Mouse (Mus musculus) embryonic facial prominence, embryonic 14.5 days (tissue): Measurements from ENCODE around the gene P4htm. TPM values are rescaled to one million over a fixed set of nuclear protein-coding genes. Genes with fewer than 3 reads are reported as not detected.
A peak's percentile ranks its signal among the peaks of the same experiment; 100 is the strongest.

Source experiments
- ATAC-seq: fragments of 200-750 bp; cut with Nextera tagmentation; 2 replicates; pipeline ENCODE4 v1.8.0; 2017; ENCODE audit warnings: low read depth, moderate number of reproducible peaks, moderate TSS enrichment
- DNase-seq: peaks from one replicate; pipeline ENCODE4 v3.0.0-alpha.2; 2015; ENCODE audit warnings: low spot score
- H3K27ac ChIP-seq: fragments of 300-500 bp; sonication (generic); replicated peaks from 2 replicates; pipeline ENCODE4 v1.5.1; 2014; ENCODE audit warnings: low read depth, mild to moderate bottlenecking, low read length, moderate library complexity
- H3K27me3 ChIP-seq: fragments of 300-500 bp; sonication (generic); replicated peaks from 2 replicates; pipeline ENCODE4 v1.6.1; 2014; ENCODE audit warnings: low read length; ENCODE audit not compliant: control insufficient read depth, insufficient read depth
- H3K36me3 ChIP-seq: fragments of 300-500 bp; sonication (generic); 2 replicates; pipeline ENCODE4 v1.6.1; 2014; ENCODE audit warnings: low read length, mixed read lengths; ENCODE audit not compliant: control insufficient read depth, insufficient read depth
- H3K4me1 ChIP-seq: fragments of 300-500 bp; sonication (generic); 2 replicates; pipeline ENCODE4 v1.6.1; 2014; ENCODE audit warnings: antibody characterized with exemption, low read length; ENCODE audit not compliant: control insufficient read depth, insufficient read depth
- H3K4me2 ChIP-seq: fragments of 300-500 bp; sonication (generic); 2 replicates; pipeline ENCODE4 v1.6.1; 2014; ENCODE audit warnings: low read depth, mild to moderate bottlenecking, low read length, moderate library complexity, mixed read lengths
- H3K4me3 ChIP-seq: fragments of 300-500 bp; sonication (generic); 2 replicates; pipeline ENCODE4 v1.5.1; 2014; ENCODE audit warnings: low read depth, mild to moderate bottlenecking, low read length
- H3K9ac ChIP-seq: fragments of 300-500 bp; sonication (generic); 2 replicates; pipeline ENCODE4 v1.6.1; 2014; ENCODE audit warnings: low read depth, mild to moderate bottlenecking, low read length, moderate library complexity, mixed read lengths
- H3K9me3 ChIP-seq: fragments of 300-500 bp; sonication (generic); 2 replicates; pipeline ENCODE4 v1.6.1; 2016; ENCODE audit warnings: low read length; ENCODE audit not compliant: control insufficient read depth
- WGBS: fragments of 180-500 bp; shearing (Covaris S2); extraction: QIAGEN DNeasy Blood & Tissue Kit; methylation state at CpG from one replicate; pipeline ENCODE4 v1.1.7; 2014; 5-methylcytosine and 5-hydroxymethylcytosine counted together
- polyA plus RNA-seq: library from polyadenylated mRNA; unstranded; fragments of >200 nt; fragmentation: Nextera tagmentation; extraction: Ambion mirVana; gene quantifications from 2 replicates; pipeline ENCODE4 v1.2.1, GENCODE M21; 2014

P4htm gene
- polyA plus RNA-seq, 1 experiment from 2014 or later: 7.4 TPM

DNA sequence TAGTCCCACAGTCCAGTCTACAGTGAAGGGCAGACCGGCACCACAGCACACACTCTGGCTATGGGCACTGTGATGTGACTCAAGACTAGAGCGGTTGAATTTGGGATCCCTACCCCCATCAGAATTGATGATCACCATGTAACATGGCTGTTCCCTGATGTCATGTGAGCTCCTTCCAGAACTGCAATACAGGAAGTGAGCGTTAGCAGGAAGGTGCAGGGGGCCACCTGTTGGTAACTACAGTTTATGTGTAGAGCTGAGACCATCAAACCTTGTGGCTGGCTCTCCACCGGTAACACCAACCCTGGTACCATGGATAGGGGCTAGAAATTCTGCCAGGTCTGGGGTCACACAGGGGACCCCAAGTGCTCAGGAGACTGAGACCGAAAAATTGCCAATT lies 8.2 kb downstream of the P4htm start:
- H3K27me3 ChIP-seq: no peaks in the 10 kb centered on the region
- 68% methylated on average over 5 of the region's 5 CpGs for WGBS
- no peak overlapping the region for H3K4me3 ChIP-seq
- peaks cover 11% of the 10 kb centered on the region for H3K4me1 ChIP-seq
- no peaks in the 10 kb centered on the region for H3K9me3 ChIP-seq
- H3K36me3 ChIP-seq: no peaks in the 10 kb centered on the region
- no peak overlapping the region for H3K27ac ChIP-seq
- H3K9ac ChIP-seq: no peak overlapping the region
- ATAC-seq (no peak), DNase-seq (peak; percentile 23)
- H3K4me2 ChIP-seq: no peak overlapping the region

DNA sequence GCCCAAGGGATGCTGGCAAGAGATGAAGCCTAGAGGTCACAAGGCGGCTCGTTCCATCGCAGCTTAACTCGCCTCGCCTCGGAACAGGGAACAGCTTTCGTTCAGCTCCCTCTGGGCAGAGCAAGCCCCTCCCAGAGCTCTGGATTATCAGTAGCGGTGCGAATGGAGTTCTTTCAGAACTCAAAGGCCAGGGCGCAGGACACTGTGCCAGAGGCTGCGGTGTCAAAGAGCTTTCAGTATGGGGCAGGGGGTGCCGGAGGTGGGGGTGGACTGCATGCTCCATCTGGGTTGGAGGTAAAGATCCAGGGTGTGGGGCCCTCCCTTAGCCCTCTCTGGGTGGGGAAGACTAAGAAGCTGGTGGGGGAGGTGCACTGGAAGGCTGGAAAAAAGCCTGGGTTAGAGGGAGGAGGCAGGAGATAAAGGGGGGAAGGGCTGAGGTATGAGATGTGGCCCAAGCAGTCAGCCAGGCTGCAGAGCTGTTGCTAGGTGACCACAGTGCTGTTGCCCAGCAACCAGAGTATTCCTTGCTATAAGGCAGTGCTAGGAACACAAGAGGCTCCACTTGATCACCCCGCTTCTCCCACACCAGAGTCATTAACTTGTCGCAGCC lies 9.8 kb downstream of the P4htm start:
- H3K4me2 ChIP-seq: peak overlapping the region; percentile 49
- peak overlapping the region; percentile 84 for H3K27ac ChIP-seq
- peak overlapping the region; percentile 47; the same call in 1 of the 2 replicates for H3K9ac ChIP-seq
- 0 out of 2 replicates have a peak overlapping the region, but pooled peaks have one; percentile 8 for H3K4me3 ChIP-seq
- no peaks in the 10 kb centered on the region; the same call in 1 of the 2 replicates for H3K36me3 ChIP-seq
- peak; percentile 96 for ATAC-seq
- 5% methylated on average over 14 of the region's 14 CpGs for WGBS
- H3K4me1 ChIP-seq: peaks cover 11% of the 10 kb centered on the region
- peak; percentile 95 for DNase-seq
- no peaks in the 10 kb centered on the region for H3K9me3 ChIP-seq
- H3K27me3 ChIP-seq: no peaks in the 10 kb centered on the region

DNA sequence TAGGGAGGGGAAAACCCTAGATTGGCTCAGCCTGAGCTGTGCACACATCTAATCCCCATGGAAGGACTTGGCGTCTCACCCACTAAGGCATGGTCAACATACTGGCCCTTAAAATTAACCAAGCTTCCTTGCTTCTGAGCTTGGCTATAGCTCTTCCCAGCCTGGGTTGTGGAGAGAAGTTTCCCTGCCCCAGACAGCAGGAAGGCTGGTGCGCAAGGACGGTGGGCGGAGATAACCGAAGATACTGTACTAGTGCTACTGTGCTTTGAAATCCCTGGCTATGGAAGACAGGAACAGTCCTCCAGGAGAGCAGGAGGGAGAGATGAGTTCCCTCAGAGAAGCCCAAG lies 18.1 kb downstream of the P4htm start:
- peaks cover 19% of the 10 kb centered on the region for H3K36me3 ChIP-seq
- DNase-seq (no peak), ATAC-seq (no peak)
- peak overlapping the region; percentile 68 for H3K4me3 ChIP-seq
- WGBS: 74% methylated on average over 5 of the region's 5 CpGs
- H3K27me3 ChIP-seq: no peaks in the 10 kb centered on the region
- H3K4me1 ChIP-seq: peaks cover 18% of the 10 kb centered on the region
- H3K9me3 ChIP-seq: no peaks in the 10 kb centered on the region
- H3K9ac ChIP-seq: peak overlapping the region; percentile 91
- peak overlapping the region; percentile 86 for H3K4me2 ChIP-seq
- H3K27ac ChIP-seq: peak overlapping the region; percentile 85; the same call in 1 of the 2 replicates

DNA sequence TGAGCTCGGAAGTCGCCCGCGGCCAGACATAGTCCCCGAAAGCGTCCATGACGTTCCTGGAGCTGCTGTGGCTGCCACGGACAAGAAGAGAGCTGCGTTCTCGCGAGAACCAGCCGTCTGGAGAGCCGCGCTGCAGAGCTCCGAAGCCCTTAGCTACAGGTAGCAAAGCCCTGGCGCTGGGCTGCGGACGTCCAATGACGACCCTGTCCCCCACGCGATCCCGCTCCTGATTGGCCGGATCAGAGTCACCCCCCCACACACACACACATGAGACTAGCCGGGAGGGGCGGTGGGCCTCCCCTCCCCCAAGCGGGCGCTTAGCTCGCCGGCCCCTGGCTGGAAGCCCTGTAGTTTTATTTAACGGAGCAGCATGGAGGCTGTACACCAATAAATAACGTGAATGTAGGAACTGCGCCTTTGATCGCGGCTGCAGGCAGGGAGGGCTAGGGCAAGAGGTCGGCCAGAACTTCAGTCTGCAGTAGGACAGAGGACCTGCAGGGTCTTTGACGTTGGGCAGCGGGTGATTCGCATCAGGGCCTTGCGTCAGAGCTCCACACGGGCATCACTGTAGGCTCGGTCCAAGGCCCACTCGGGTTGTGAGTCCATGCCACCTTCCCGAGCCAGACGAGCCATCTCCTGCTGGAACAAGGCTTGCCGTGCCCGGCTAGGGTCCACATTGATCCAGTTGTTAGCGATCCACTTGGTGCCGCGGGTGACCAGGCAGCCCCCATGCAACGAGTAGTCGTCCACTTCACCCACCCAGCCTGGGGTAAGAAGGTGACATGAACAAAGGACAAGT lies 18.7 kb downstream of the P4htm start, which contains the start of gene Wdr6:
Wdr6 (minus strand) TSS at position 195 of the 799 bp plus-strand sequence.
- Histone ChIP-seq H3K36me3 (peaks cover 25% of the 10 kb centered on the region), H3K4me3 (peak within 1 kb of the TSS; percentile 68), H3K27ac (peak within 1 kb of the TSS; percentile 85), H3K4me1 (peaks cover 18% of the 10 kb centered on the region), H3K9me3 (no peaks in the 10 kb centered on the region), H3K9ac (peak within 1 kb of the TSS; percentile 91), H3K4me2 (peak within 1 kb of the TSS; percentile 86), H3K27me3 (no peaks in the 10 kb centered on the region)
- peak; percentile 99 for DNase-seq
- ATAC-seq: peak; percentile 97
- 7% methylated on average over 40 of the region's 51 CpGs for WGBS

DNA sequence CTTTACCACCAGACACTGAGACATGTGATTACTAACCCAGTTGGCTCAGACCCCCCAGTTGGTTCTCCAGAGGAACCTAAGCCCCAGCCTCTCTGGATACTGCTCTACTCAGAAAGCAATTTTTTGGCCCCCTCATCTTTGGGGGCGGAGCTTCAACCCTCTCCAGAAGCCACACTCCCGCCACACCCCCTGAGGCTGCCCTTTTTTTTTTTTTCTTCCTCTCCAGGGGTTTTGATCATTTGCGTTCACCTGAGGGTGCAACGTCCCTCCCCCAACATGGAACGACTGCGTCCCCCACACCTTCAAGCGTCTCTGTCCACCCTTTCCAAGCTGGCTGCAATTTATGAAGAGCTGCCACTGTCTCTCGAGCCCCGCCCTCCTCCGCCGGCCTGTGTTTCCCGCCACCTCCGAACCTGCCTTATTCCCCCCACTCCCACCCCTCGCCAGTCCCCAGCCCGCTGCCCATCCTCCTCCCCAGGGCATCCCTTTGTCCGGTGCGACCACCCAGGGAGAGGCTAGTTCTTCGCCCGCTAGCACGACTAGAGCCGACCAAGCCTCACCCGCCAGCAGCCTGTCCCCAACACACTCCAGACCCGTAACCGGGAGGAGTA lies 19.4 kb downstream of the P4htm start:
- peak overlapping the region; percentile 68 for H3K4me3 ChIP-seq
- peak; percentile 79 for DNase-seq
- under 1% methylated on average over 24 of the region's 24 CpGs for WGBS
- no peaks in the 10 kb centered on the region for H3K9me3 ChIP-seq
- H3K4me1 ChIP-seq: peaks cover 18% of the 10 kb centered on the region
- H3K4me2 ChIP-seq: peak overlapping the region; percentile 86
- H3K36me3 ChIP-seq: peaks cover 31% of the 10 kb centered on the region
- H3K27me3 ChIP-seq: no peaks in the 10 kb centered on the region
- no peak; the same call in 1 of the 2 replicates for ATAC-seq
- peak overlapping the region; percentile 91 for H3K9ac ChIP-seq
- H3K27ac ChIP-seq: peak overlapping the region; percentile 85

DNA sequence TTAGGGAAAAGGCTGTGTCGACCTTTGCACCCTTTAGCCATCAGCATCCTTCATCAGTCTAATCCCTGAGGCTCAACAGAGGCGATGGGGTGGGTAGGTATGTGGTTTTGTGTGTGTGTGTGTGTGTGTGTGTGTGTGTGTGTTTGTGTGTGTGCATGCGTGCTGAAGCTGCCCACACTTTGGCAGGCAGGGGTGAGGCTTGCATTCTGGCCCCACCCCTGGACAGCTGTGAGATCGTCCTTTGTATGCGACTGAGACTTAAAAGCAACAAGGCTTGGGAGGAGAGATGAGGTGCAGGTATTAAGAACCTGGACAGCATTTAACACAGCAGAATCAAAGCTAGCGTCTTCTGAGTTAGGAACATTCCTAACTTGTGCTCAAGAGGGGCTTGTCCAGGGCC lies 20.4 kb downstream of the P4htm start:
- Histone ChIP-seq H3K27me3 (no peaks in the 10 kb centered on the region), H3K36me3 (peaks cover 41% of the 10 kb centered on the region), H3K9me3 (no peaks in the 10 kb centered on the region), H3K4me2 (peak overlapping the region; percentile 86), H3K4me3 (peak overlapping the region; percentile 68), H3K4me1 (peaks cover 18% of the 10 kb centered on the region), H3K27ac (no peak overlapping the region), H3K9ac (peak overlapping the region; percentile 91; the same call in 1 of the 2 replicates)
- ATAC-seq (no peak), DNase-seq (no peak)
- 28% methylated on average over 6 of the region's 6 CpGs for WGBS

DNA sequence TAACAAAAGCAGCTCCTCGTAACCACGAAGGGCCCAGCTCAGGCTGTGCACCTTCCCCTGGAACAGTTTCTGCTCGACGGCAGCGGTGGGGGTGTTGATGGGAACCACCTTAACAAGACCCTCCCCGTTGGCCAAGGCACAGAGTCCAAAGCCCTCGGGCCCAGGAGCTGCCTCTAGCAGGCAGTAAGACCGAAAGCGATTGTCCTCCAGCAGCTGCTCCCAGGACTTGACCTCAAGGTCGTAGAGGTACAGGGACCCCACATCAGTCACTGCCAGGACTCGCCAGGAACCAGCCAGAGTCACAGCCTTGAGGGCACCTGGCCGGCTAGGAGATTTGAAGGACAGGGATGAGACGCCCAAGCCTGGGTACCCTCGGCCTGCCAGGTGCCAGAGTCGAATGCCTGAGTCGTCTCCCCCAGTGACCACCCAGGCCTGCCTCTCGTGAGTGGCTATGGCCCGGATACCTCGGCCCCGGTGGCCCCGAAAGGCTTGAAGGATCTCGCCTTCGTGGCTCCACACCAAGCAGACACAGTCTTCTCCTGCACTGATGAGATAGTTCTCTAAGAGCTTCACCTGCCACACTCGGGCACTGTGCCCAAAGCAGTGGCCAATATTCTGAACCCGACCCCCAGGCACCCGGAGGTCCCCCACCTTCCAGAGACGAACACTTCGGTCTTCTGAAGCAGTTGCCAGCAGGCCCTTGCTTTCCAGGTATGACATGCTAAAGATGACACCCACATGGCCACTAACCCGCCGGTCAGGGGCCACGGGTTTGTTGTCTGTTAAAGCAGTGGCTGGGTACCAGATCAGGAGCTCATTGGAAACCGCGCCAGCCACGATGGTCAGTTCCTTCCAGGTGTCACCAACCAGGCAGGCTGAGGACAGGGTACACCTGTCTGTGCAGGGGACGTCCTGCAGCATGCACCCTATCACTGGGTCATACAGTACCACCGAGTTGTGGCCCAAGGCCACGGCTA lies 21.9 kb downstream of the P4htm start:
- H3K9me3 ChIP-seq: no peaks in the 10 kb centered on the region
- H3K9ac ChIP-seq: no peak overlapping the region
- H3K4me2 ChIP-seq: no peak overlapping the region
- ATAC-seq (no peak), DNase-seq (no peak)
- 87% methylated on average over 37 of the region's 37 CpGs for WGBS
- peaks cover 55% of the 10 kb centered on the region for H3K36me3 ChIP-seq
- no peaks in the 10 kb centered on the region for H3K27me3 ChIP-seq
- H3K27ac ChIP-seq: no peak overlapping the region
- peaks cover 18% of the 10 kb centered on the region for H3K4me1 ChIP-seq
- no peak overlapping the region for H3K4me3 ChIP-seq

DNA sequence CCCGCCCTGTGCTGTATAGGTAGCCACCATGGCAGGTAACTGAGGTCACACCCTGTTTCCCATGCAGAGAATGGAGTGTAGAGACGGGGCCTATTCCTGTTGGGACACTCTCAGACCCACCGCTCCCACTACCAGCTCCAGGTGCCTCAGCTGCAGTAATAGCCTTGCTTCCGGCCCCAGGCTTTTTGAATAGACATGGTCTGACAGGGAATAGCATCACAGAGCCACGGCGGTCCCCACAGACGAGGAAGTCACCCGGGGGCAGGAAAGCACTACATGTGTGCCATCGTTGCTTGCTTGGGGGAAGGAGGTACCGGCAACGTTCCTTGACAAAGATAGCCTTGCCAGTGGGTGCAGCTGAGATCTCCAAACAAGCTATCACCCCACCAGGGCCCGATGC lies 22.5 kb downstream of the P4htm start:
- Histone ChIP-seq H3K9ac (no peak overlapping the region), H3K4me2 (no peak overlapping the region), H3K4me3 (no peak overlapping the region), H3K9me3 (no peaks in the 10 kb centered on the region), H3K27ac (no peak overlapping the region), H3K36me3 (peaks cover 56% of the 10 kb centered on the region), H3K4me1 (peaks cover 23% of the 10 kb centered on the region), H3K27me3 (no peaks in the 10 kb centered on the region)
- no peak for DNase-seq
- no peak for ATAC-seq
- 88% methylated on average over 12 of the region's 12 CpGs for WGBS
